Mouse (Mus musculus) heart, embryonic 12.5 days (tissue): ENCODE results near the gene Dnaaf2. TPM values are rescaled to one million over a fixed set of nuclear protein-coding genes. Genes with fewer than 3 reads are reported as not detected.
A peak's percentile ranks its signal among the peaks of the same experiment; 100 is the strongest.

ENCODE experiments used
- ATAC-seq: fragments of 200-750 bp; cut with Nextera tagmentation; 2 replicates; pipeline ENCODE4 v1.8.0; 2017; ENCODE audit warnings: moderate TSS enrichment, moderate library complexity; ENCODE audit not compliant: insufficient number of reproducible peaks, low FRiP score
- H3K27ac ChIP-seq: fragments of 300-500 bp; sonication (generic); 2 replicates; pipeline ENCODE4 v1.5.1; 2016; ENCODE audit warnings: mild to moderate bottlenecking, moderate library complexity; ENCODE audit not compliant: poor library complexity, severe bottlenecking
- H3K27me3 ChIP-seq: fragments of 300-500 bp; sonication (generic); replicated peaks from 2 replicates; pipeline ENCODE4 v1.6.1; 2016; ENCODE audit warnings: mild to moderate bottlenecking, moderate library complexity
- H3K36me3 ChIP-seq: fragments of 300-500 bp; sonication (generic); 2 replicates; pipeline ENCODE4 v1.6.1; 2016; ENCODE audit warnings: mild to moderate bottlenecking, moderate library complexity
- H3K4me1 ChIP-seq: fragments of 300-500 bp; sonication (generic); replicated peaks from 2 replicates; pipeline ENCODE4 v1.6.1; 2016; ENCODE audit warnings: mild to moderate bottlenecking
- H3K4me2 ChIP-seq: fragments of 300-500 bp; sonication (generic); 2 replicates; pipeline ENCODE4 v1.6.1; 2016; ENCODE audit warnings: mild to moderate bottlenecking, moderate library complexity
- H3K4me3 ChIP-seq: fragments of 300-500 bp; sonication (generic); 2 replicates; pipeline ENCODE4 v1.5.1; 2016; ENCODE audit warnings: mild to moderate bottlenecking
- H3K9ac ChIP-seq: fragments of 300-500 bp; sonication (generic); 2 replicates; pipeline ENCODE4 v1.6.1; 2016; ENCODE audit warnings: mild to moderate bottlenecking, moderate library complexity
- H3K9me3 ChIP-seq: fragments of 300-500 bp; sonication (generic); replicated peaks from 2 replicates; pipeline ENCODE4 v1.6.1; 2016; ENCODE audit warnings: mild to moderate bottlenecking, moderate library complexity
- WGBS: fragments of 180-500 bp; shearing (Covaris S2); methylation state at CpG from one replicate; pipeline ENCODE4 v1.1.7; 2016; 5-methylcytosine and 5-hydroxymethylcytosine counted together
- polyA plus RNA-seq: library from polyadenylated mRNA; unstranded; fragments of >200 nt; fragmentation: Nextera tagmentation; extraction: Ambion mirVana; gene quantifications from 2 replicates; pipeline ENCODE4 v1.2.1, GENCODE M21; 2016

Gene Dnaaf2
- polyA plus RNA-seq, 1 experiment from 2014 or later, result 9.1 TPM

DNA sequence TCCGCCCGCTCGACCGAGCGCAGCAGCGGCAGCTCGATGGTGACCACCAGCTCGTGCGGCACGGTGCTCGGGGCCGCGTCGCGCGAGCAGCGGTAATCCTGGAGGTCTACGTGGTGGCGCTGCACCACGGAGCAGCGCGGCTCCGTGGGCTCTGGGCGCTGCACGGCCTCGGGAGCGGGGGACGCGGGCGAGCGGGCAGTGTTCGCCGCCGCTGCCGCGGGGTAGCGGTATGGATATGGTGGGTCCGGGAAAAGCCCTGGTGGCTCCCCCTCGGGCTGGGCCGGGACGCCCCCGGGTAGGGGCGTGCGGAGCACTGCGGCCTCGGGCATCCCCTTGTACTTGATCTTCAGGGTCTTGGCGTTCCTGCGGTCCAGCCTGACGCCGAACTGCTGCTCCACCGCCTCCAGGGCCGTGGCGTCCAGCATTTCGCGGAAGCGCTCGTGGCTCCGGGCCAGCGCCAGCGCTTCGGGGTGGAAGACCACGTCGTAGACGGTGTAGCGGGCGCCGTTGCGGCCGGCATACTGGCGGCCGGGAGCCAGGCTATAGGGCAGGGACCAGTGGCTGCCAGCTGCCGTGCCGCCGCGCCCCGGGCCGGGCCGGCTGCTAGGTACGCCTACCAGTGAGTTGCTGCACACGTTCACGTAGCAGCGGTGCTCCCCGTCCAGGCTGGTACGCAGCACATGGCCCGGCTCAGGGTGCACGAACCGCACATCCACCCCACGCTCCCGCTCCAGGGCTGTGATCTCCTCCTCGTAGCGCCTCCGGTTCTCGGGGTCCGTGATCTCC lies 658 bp downstream of the Dnaaf2 start:
- Histone ChIP-seq H3K4me2 (peak overlapping the region; percentile 98), H3K4me3 (peak overlapping the region; percentile 93), H3K4me1 (peaks cover 17% of the 10 kb centered on the region), H3K36me3 (peaks cover 29% of the 10 kb centered on the region), H3K9me3 (no peaks in the 10 kb centered on the region), H3K9ac (peak overlapping the region; percentile 96), H3K27me3 (no peaks in the 10 kb centered on the region), H3K27ac (peak overlapping the region; percentile 90)
- WGBS, result under 1% methylated on average over 93 of the region's 94 CpGs
- peak; percentile 74 for ATAC-seq

DNA sequence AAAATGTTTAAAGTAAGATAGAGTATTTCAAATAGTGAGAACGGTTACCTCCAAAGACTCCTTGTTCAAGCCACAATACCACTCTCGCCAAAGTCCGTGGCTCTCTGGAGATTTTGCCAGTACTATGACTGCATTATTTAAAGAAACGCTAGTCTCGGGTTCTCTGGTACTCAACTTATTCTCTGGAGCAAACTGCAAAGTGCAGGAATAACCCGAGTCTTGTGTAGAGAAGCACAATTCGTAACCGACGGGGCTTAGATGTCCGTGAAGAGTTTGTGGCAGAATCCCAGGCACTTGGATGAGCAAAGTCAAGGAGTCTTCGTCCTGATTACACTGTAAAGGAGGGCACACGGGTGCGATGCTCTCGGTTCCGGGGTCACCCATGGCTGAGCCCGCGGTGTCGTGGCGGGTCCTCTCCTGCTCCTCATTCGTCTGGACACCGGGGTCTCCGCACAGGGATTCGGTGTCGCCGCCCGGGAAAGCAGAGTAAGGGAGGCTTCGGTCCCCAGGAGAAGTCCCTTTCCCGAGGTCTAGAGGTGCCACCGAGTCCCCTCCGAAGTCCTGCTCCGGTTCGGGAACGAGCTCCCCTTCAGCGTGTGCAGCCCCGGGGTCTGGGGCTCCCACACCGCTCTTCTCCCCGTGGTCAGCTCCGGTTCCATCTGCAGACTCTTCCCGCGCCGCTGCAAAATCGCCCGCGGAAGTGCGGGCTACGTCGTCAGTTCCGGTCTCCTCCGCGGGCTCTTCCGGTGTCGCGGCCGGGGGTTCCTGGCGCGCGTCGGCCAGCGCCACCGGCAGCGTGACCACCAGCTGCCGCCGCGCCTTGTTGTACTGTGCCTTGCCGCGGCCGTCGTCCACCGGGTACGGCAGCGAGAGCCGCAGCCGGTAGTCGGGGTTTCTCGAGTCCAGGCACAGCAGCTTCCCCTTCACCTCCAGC lies 1.5 kb downstream of the Dnaaf2 start, which contains the start of gene Gm49383:
Gm49383 (minus strand) TSS at position 661 of the 934 bp plus-strand sequence.
- H3K36me3 ChIP-seq, result peaks cover 24% of the 10 kb centered on the region
- peaks cover 17% of the 10 kb centered on the region for H3K4me1 ChIP-seq
- WGBS, result under 1% methylated on average over 75 of the region's 75 CpGs
- H3K27me3 ChIP-seq, result no peaks in the 10 kb centered on the region
- H3K9me3 ChIP-seq, result no peaks in the 10 kb centered on the region
- H3K4me2 ChIP-seq, result peak within 1 kb of the TSS; percentile 98
- H3K4me3 ChIP-seq, result peak within 1 kb of the TSS; percentile 93
- ATAC-seq, result peak; percentile 81
- peak within 1 kb of the TSS; percentile 96 for H3K9ac ChIP-seq
- H3K27ac ChIP-seq, result peak within 1 kb of the TSS; percentile 90

DNA sequence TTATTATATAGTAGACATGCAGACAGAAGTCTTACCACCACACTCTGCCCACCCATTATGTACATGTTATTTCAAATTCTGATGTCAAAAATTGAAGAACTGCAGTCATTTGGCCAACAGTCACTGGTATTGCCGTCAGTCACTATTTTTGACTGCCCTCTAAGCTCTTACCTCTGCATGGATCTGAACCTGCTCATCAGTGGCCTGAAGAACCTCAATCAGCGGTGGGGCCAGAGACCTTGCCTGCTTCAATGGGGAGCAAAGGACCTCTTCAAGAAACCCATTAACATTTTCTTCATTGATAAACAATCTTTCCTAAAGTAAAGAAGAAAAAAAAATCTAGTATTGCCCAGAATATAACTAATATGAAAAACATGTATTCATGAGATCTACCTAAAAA lies 5.6 kb downstream of the Dnaaf2 start:
- ATAC-seq, result no peak
- H3K27me3 ChIP-seq, result no peaks in the 10 kb centered on the region
- H3K9ac ChIP-seq, result no peak overlapping the region
- peaks cover 9% of the 10 kb centered on the region; the same call in 1 of the 2 replicates for H3K4me1 ChIP-seq
- no peaks in the 10 kb centered on the region for H3K9me3 ChIP-seq
- H3K27ac ChIP-seq, result no peak overlapping the region
- WGBS, result 90% methylated on average over 2 of the region's 2 CpGs
- H3K4me2 ChIP-seq, result no peak overlapping the region
- H3K36me3 ChIP-seq, result peaks cover 31% of the 10 kb centered on the region
- no peak overlapping the region for H3K4me3 ChIP-seq

DNA sequence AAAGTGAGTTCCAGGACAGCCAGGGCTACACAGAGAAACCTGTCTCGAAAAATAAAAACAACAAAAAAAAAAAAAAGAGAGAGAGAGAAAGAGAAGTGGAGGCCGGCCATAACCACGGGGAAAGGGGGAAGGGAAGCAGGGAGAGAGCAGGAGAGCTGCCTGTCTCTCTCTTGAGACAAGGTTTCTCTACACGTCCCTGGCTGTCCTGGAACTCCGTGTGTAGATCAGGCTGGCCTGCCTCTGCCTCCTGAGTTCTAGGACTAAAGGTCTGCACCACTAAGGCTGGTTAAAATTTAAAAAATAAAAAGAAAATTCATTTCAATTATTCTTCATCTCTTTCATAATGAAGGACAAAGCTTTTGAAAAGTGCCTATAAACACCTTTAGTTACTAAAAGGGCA lies 6.8 kb downstream of the Dnaaf2 start:
- WGBS, result 79% methylated on average over 5 of the region's 5 CpGs
- H3K4me2 ChIP-seq, result no peak overlapping the region
- peaks cover 36% of the 10 kb centered on the region for H3K36me3 ChIP-seq
- no peak overlapping the region for H3K9ac ChIP-seq
- ATAC-seq, result no peak
- H3K27ac ChIP-seq, result no peak overlapping the region
- no peaks in the 10 kb centered on the region for H3K27me3 ChIP-seq
- H3K9me3 ChIP-seq, result no peaks in the 10 kb centered on the region
- H3K4me1 ChIP-seq, result peaks cover 17% of the 10 kb centered on the region
- H3K4me3 ChIP-seq, result no peak overlapping the region

DNA sequence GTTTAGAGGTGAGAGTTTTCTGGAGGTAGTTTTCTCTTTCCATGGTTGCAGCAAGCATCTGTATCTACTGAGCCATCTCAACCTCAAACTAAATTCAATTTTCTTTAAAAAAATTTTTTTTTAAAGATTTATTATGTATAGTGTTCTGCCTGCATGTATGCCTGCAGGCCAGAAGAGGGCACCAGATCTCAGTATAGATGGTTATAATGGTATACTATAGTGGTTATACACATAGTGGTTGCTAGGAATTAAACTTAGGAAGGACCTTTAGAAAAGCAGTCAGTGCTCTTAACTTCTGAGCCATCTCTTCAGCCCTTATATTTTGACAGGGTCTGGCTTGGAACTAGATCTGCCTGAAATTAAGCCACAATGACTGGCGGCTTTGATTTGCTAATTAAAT lies 7.7 kb downstream of the Dnaaf2 start:
- H3K36me3 ChIP-seq, result peaks cover 36% of the 10 kb centered on the region
- no peak overlapping the region for H3K9ac ChIP-seq
- WGBS, result 95% methylated on average over 1 of the region's 1 CpGs

DNA sequence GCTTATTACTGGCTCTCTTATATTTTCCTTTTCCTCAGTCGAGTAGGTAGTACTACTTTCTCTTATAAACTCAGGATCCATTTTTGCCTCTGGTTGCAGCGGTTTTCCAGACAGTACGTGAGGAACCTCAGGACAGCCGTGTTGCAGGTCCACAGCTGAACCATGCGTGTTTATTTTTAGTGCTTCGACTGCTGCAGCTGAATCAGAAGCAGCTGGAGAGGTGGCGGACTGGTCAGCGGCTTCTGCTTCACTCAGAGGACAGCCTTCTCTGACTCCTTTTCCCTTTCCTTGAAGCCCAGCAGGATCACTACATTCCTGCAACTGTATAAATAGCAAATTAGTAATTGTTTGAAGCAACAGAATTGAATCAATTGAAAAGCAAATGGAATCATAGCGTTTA lies 8.2 kb downstream of the Dnaaf2 start:
- 71% methylated on average over 9 of the region's 9 CpGs for WGBS
- Histone ChIP-seq H3K27ac (no peak overlapping the region), H3K4me2 (no peak overlapping the region), H3K36me3 (peaks cover 36% of the 10 kb centered on the region), H3K4me3 (no peak overlapping the region), H3K9ac (no peak overlapping the region), H3K9me3 (no peaks in the 10 kb centered on the region), H3K27me3 (no peaks in the 10 kb centered on the region), H3K4me1 (peaks cover 15% of the 10 kb centered on the region)
- ATAC-seq, result no peak

More for the DNA sequence above, 7.7 kb downstream of the Dnaaf2 start:
- no peaks in the 10 kb centered on the region for H3K27me3 ChIP-seq
- no peak overlapping the region for H3K4me3 ChIP-seq
- no peaks in the 10 kb centered on the region for H3K9me3 ChIP-seq
- no peak overlapping the region for H3K27ac ChIP-seq
- no peak for ATAC-seq
- peaks cover 12% of the 10 kb centered on the region for H3K4me1 ChIP-seq
- no peak overlapping the region for H3K4me2 ChIP-seq

DNA sequence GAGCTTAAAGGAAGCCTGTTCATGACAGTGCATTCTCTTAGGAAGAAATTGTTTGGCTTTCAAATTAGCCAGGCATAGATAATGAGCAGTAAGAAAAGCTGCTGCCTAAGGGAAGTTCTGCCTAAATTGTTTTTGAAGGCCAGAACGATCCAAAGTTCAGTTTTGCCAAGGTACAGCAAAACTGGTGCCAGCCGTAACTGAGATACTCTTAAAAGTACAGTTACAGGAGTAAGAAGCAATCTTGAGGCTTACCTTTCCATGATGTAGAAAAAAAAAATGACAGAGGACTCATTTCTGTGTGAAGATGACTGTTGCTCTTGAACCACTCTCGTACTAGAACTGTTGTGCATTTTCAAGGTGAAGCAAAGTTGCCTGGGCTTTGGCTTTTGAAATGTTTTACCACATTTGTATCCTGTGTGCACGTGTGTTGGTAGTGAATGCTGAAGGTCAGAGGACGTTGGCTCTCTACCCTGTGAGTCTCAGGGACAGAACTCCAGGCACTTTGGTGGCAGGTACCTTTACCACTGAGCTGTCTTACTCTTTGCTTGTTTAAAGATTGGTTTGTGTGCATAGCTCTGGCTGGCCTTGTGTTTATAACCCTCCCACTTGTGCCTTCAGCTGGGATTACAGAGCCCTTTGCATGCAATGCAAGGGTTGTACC lies 11.3 kb downstream of the Dnaaf2 start:
- 71% methylated on average over 5 of the region's 5 CpGs for WGBS
- Histone ChIP-seq H3K27me3 (no peaks in the 10 kb centered on the region), H3K4me3 (no peak overlapping the region), H3K9ac (no peak overlapping the region), H3K9me3 (no peaks in the 10 kb centered on the region), H3K27ac (no peak overlapping the region), H3K36me3 (peaks cover 39% of the 10 kb centered on the region), H3K4me2 (no peak overlapping the region), H3K4me1 (peaks cover 21% of the 10 kb centered on the region)
- no peak for ATAC-seq

DNA sequence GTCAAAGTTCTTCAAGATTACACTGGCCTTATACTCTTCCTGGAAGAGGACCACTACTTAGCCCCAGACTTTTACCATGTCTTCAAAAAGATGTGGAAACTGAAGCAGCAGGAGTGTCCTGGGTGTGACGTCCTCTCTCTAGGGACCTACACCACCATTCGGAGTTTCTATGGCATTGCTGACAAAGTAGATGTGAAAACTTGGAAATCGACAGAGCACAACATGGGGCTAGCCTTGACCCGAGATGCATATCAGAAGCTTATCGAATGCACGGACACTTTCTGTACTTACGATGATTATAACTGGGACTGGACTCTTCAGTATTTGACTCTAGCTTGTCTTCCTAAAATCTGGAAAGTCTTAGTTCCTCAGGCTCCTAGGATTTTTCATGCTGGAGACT lies 12.9 kb downstream of the Dnaaf2 start:
- H3K9me3 ChIP-seq, result no peaks in the 10 kb centered on the region
- ATAC-seq, result no peak
- peak overlapping the region; percentile 96 for H3K4me2 ChIP-seq
- H3K36me3 ChIP-seq, result peaks cover 38% of the 10 kb centered on the region
- peaks cover 21% of the 10 kb centered on the region for H3K4me1 ChIP-seq
- no peak overlapping the region for H3K27ac ChIP-seq
- 70% methylated on average over 7 of the region's 7 CpGs for WGBS
- H3K4me3 ChIP-seq, result peak overlapping the region; percentile 66
- H3K27me3 ChIP-seq, result no peaks in the 10 kb centered on the region
- H3K9ac ChIP-seq, result peak overlapping the region; percentile 88

DNA sequence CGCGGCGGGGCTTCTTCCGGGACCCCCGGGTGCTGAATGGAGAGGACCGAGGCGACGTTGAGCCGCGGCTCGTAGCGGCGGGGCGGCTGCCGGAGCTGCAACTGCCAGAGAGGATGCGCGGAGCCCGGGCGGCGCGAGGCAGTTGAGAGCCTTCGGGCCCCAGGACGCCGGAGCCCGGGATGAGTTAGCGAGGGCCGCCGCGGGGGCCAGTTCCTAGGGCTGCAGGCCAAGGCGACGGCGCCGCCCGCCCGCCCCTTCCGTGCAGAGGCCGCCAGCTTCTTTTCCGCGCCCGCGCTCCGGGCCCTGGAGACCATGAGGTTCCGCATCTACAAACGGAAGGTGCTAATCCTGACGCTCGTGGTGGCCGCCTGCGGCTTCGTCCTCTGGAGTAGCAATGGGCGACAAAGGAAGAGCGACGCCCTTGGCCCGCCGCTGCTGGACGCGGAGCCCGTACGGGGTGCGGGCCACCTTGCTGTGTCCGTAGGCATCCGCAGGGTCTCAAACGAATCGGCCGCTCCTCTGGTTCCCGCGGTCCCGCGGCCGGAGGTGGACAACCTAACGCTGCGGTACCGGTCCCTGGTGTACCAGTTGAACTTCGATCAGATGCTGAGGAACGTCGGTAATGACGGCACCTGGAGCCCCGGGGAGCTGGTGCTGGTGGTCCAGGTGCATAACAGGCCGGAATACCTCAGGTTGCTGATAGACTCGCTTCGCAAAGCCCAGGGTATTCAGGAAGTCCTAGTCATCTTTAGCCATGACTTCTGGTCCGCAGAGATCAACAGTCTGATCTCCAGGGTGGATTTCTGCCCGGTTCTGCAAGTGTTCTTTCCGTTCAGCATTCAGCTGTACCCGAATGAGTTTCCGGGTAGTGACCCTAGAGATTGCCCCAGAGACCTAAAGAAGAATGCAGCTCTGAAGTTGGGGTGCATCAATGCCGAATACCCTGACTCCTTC lies 13.6 kb downstream of the Dnaaf2 start:
- WGBS, result 2% methylated on average over 84 of the region's 86 CpGs
- H3K4me1 ChIP-seq, result peaks cover 21% of the 10 kb centered on the region
- ATAC-seq, result peak; percentile 66
- H3K9me3 ChIP-seq, result no peaks in the 10 kb centered on the region
- H3K4me2 ChIP-seq, result peak overlapping the region; percentile 96
- peaks cover 31% of the 10 kb centered on the region for H3K36me3 ChIP-seq
- no peaks in the 10 kb centered on the region for H3K27me3 ChIP-seq
- peak overlapping the region; percentile 66 for H3K4me3 ChIP-seq
- peak overlapping the region; percentile 81 for H3K27ac ChIP-seq
- H3K9ac ChIP-seq, result peak overlapping the region; percentile 88
